Mouse (Mus musculus) cortical plate, adult 2 months (tissue): Measurements from ENCODE around the gene Fars2.

Experiments used
- CTCF ChIP-seq: fragments of 200-500 bp; IDR thresholded peaks from 2 replicates; pipeline ENCODE4 v1.5.1; 2011; ENCODE audit warnings: mild to moderate bottlenecking, control low read depth, low read length; ENCODE audit not compliant: insufficient read depth; ENCODE audit errors: extremely low read depth
- POLR2A ChIP-seq: fragments of 200-500 bp; IDR thresholded peaks from 2 replicates; pipeline ENCODE4 v1.6.1; 2011; ENCODE audit warnings: mild to moderate bottlenecking, low read length, control low read depth; ENCODE audit not compliant: insufficient read depth; ENCODE audit errors: extremely low read depth

DNA sequence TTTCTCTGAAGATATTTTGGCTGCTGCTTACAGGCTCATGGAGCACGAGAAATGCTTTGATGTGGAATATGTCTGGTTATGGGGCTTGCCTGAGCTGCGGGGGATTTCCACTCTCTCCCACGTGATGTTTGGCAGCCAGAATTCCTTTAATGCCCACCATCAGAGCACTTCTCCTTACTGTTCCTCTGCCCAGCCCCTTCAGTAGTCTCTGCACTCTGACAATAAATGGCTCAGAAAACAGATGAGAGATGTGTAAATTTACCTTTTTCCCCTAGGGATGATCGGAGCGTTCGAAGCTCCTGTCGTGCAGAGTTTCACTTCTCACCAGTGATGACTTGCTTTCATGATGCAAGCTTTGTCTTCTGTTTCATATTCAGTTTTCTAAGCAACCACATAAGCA lies 331.4 kb downstream of the Fars2 start:
- TF ChIP-seq CTCF = no peak
- no peak for TF ChIP-seq POLR2A
